Mouse (Mus musculus) mouse embryonic stem cell (cell line): ENCODE data around the gene Clta.

Experiments
- in situ Hi-C, 2 experiments: fragments of 300-500 bp; cut with MboI; formaldehyde crosslinking; loops; 1 replicate in 1 of 2; 3 replicates in 1 of 2; pipeline ENCODE4 v1.14.3; 2019 to 2020; ENCODE audit warnings: low sequenced_read_pairs in 2 of 2, low pct_unique_long_range_greater_than_20kb in 1 of 2, mixed read lengths in 1 of 2; ENCODE audit not compliant: unreplicated experiment in 1 of 2

The Clta gene

DNA sequence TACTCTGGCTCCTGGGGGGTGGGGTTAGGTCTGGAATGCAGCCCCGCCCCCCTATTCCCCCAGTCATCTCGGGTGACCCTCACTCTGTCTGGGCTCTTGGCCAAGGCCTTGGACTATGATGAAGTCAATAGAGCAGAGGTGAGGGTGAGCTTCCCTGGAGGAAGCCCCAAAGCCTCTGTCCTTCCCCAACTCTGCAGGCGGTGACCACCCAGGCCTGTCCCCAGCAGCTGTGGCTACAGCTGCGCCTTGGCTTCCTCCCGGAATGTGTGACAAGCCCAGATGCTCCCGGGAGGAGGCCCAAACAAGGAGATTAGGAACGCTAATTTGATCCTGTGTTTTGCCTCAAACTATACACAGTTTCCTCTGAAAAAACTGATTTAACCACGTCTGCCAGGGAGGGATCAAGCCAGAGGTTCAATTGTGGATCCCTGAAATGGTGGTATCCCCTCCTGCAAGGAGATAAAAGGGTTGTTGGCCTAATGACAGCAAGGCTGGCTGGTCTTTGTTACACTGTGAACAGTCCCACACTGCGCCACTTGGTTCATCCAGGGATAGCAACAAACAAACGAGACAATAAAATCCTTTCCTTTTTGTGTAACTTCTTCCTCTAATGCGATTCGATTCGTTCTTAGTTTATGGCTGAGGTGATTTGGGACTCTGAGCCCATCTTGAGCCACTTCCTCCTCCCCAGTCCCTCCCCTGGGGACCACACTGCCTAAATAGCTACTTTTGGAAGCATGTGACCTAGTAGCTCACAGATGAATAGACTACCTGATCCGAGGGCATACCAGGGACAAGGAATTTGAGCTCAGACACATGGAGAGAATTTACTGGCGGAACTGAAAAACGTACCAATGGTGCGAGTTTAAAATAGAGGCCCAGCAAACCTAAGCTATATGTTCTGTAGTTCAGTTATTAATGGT lies 25.5 kb upstream of the Clta start:
- in situ Hi-C loops = no loop called here

DNA sequence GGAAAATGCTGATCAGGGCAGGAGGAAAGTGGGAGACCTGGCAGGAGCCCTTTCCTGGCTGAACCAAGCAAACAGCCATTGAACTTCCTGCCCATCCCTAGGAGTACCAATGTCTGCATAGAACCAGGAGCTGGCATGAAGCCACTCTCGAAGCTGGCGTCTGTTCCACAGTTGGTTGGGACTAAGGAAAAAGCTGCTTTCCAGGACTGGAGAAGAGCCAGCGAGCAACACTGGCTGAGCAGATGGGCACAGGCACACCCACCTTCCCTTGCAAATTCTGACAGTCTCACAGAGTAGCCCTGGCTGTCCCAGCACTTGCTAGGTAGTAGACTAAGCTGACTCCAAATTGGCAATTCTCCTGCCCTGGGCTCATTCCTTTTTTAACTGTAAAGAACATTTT lies 24.5 kb upstream of the Clta start:
- in situ Hi-C loops = loop anchor here in 1 of 2 experiments (5.0 kb wide), 1 partner anchor 52 kb away; no protein-coding TSS in a partner anchor

DNA sequence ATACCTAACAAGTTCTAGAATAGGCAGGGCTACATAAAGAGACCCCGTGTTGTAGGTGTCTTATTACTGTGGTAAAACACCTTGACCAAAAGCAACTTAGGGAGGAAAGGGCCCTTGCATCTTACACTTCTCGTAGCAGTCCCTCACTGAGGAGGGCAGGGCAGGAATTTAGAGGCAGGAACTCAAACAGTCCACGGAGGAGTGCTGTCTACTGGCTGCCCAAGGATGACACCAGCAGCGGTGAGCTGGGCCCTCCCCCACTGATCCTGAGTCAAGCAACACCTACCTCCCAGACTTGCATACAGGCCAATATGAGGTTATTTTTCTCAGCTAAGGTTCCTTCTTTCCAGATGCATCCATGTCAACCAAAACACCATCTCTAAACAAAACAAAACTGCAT lies 24.0 kb upstream of the Clta start:
- in situ Hi-C loops = loop anchor here in 1 of 2 experiments (5.0 kb wide), 1 partner anchor 53 kb away; no protein-coding TSS in a partner anchor

DNA sequence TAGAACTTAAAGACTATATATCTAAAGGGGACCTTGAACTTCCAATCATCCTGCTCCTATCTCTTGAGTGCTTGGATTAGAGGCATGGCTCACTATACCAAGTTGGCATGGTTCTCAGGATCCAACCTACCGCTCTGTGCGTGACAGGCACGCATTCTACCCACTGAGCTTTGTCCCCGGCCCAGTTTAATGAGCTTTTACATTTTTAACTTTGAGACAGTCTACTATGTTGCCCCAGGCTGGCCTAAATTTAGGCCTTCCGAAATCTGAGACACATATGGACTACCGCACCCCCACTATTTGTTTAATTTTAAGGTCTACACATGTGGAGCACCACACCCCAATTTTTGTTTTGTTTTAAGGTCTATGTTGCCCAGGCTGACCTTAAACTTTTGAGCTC lies 23.4 kb upstream of the Clta start:
- in situ Hi-C loops = loop anchor here in 1 of 2 experiments (5.0 kb wide), 1 partner anchor 54 kb away; no protein-coding TSS in a partner anchor

DNA sequence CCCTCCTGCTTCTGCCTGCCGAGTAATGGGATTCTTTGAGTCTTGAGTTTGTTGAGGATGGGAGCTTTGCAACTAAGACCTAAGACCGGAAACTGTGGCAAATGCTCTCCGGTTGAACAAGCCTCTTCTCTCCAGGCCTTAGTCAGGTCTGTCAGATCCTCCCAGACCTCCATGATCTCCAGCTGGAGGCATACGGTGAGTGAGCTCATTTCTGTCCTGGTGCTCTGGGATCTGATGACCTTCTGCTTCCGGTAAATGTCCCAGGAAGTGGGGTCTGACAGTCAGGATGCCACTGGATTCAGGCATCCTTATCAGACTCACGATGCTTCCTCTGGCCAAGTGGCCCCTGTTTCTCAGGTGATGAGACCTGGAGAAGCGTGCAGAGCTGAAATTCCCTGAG lies 23.0 kb upstream of the Clta start:
- in situ Hi-C loops = loop anchor here in 1 of 2 experiments (5.0 kb wide), 1 partner anchor 54 kb away; no protein-coding TSS in a partner anchor

DNA sequence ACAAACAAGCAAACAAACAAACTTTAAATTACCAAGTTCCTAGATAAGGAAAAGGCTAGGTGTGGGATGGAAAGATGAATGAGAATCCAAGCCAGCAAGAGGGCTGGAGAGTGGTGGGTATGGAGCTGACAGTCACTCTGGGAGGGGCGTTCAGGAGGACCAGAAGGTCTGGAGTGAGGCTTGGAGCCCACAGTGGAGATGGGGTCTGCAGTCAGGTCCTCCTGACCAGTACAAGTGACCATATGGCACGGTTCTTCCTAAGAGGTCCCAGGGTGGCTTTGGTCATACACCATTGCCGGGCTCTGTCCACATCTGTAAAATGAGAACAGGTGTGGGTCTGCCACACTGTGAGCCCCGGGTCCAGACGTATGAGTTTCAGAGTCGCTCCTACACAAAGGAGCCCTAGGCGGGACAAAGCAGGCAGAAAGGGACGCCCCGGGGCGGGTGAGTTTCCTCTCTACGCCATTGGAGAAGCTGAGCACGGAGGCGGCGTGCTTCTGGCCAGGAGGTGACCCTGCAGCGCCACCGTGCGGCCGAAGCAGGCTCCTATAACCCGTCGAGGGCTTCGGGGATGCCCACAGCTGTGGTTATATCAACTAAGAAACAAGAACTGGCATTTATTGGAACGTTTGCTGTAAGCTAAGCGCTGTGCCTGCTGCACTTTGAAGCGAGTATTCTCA lies 22.1 kb upstream of the Clta start:
- in situ Hi-C loops = loop anchor here in 1 of 2 experiments (5.0 kb wide), 1 partner anchor 55 kb away; no protein-coding TSS in a partner anchor

DNA sequence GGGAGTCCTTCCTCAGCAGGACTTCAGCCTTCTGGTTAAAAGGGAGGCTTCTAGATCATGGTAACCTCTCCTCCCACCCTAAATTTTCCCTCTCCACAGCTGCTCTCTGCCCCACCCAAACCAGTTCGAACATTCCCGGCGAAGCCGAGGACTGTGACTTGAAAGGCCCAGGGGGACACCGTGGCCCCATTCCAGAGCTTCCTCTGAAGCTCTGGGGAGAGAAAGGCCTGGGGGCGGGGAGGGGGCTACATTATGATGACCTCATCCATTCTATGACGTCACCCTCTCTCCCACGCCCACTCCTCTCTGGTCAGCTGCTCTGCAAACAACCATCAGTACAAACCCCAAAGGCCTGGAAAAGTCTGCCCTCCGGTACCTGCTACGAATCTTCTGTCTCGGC lies 21.1 kb upstream of the Clta start, which contains the start of gene Ccin:
TSS of gene Ccin (plus strand) at position 303 of the 400 bp plus-strand sequence.
- in situ Hi-C loops = loop anchor here in 1 of 2 experiments (5.0 kb wide), 1 partner anchor 56 kb away; no protein-coding TSS in a partner anchor

DNA sequence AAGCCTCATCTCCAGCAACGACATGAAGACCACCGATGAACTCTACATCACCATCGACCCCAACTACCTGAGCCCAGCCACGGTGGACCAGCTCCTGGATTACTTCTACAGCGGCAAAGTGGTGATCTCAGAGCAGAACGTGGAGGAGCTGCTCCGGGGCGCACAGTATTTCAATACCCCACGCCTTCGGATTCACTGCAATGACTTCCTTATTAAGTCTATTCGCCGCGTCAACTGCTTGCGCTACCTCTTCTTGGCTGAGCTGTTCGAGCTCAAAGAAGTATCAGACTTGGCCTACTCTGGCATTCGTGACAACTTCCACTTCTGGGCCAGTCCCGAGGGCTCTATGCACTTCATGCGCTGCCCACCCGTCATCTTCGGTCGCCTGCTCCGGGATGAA lies 20.5 kb upstream of the Clta start:
- in situ Hi-C loops = loop anchor here in 1 of 2 experiments (5.0 kb wide), 1 partner anchor 56 kb away; no protein-coding TSS in a partner anchor

DNA sequence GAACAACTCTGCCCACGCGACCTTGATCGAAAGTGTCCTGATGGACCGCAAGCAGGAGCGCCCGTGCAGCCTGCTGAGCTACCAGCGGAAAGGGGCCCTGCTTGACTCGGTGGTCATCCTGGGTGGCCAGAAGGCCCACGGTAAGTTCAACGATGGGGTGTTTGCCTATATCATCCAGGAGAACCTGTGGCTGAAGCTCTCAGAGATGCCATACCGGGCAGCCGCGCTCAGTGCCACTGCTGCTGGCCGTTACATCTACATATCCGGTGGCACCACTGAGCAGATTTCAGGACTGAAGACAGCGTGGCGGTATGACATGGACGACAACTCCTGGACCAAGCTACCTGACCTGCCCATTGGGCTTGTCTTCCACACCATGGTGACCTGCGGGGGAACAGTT lies 19.9 kb upstream of the Clta start:
- in situ Hi-C loops = loop anchor here in 1 of 2 experiments (5.0 kb wide), 1 partner anchor 57 kb away; no protein-coding TSS in a partner anchor

DNA sequence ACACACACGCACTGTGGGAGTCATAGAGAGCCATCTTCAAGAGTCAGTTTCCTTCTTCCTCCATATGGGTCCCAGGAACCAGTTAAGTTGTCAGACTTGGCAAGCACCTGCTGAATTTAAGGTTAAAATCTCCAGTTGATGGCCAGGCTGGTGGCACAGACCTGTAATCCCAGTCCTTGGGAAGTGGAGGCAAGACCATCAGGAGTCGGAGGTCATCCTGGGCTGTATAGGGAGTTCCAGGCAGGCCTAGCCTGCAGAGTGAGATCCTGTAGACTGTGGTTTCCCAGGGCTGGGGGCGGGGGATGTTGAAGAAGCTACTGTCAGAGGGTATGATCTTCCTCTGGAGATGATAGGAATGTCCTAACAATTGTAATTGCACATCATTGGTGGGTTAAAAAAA lies 15.3 kb upstream of the Clta start:
- in situ Hi-C loops = loop anchor here in 1 of 2 experiments (5.0 kb wide), 1 partner anchor 62 kb away; no protein-coding TSS in a partner anchor

DNA sequence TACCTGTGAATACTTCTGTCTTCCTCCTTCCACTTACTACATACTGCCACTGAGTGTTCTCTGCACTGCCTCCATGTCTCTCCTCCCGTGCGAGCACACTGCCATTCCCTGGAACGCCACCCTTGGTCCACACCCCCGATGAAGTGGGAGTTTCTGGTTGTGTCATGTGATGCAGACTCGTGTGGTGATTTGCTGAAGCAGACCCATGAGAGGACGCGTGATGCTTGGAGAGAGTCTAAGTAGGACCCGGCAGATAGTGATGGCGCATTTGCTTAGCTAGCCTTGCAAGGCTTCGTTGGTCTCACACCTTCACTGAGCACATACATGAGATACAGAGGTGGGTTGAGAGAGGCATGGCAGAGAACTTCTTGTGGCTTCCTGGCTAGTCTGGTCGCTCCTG lies 11.2 kb upstream of the Clta start:
- in situ Hi-C loops = no loop called here

DNA sequence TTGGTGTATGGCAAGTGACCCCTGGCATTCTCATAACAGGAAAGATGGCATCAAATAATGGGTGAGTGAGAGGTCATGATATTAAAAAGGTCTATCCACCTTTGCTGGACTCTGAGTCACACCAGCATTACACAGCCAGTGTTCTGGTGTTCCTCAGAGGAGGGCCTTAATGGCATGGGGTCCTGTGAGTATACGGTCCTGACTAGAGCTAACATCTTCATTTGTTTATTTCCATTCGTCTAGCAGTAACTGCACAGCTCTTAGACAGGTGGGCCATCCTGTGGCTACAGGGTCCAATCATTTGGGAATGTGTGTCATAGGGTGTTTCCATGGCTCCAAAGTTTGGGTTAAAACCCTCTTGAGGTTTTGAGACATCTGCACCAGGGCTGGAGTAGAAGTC lies 9.9 kb upstream of the Clta start:
- in situ Hi-C loops = no loop called here

DNA sequence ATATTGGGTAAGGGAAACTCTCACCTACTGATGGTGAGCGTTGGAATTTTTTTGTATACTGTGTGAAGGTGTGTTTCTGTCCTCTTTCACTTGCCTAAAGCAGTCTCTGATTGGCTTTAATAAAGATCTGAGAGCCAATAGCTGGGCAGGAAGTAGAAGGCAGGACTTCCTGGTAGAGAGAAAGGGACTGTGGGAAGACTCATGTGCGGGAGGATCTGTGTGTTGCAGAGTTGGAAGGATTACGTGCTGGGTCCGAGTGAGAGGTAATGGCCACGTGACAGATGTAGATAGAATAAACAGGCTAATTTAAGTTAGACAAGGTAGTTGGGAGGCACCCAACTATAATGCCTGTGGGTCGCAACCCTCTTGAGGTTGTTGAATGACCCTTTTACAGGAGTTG lies 630 bp upstream of the Clta start:
- in situ Hi-C loops = no loop called here

DNA sequence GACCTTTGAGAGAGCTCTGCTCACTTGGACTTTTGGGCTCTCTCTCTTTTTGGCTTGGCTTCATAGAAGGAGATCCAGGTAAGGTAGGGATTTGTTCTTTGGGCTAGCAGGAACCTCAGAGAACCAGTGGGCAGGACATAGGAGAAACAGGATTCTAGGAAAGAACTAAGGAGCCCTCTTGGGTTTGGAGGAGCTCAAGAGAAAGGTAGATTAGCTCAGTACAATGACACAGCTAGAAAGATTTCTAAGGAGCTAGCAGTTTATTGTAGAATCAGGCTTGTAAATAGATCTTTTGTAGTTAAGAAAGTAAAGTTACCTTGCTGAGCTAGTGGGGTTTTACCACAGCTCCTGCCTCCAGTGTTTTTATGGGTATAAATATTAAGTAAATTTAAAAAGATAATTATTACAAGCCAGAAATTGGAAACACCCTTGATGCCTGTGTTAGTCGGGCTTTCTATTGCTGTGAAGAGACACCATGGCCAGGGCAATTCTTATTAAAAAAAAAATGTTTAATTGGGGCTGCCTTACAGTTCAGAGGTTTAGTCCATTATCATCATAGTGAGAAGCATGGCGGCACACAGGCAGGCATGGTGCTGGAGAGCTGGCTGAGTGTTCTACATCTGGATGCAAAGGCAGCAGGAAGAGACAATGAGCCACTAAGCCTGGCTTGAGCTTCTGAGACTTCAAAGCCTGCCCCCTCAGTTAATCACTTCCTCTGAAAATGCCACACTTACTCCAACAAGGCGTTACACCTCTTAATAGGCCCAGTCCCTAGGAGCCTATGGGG lies 564 bp downstream of the Clta start:
- in situ Hi-C loops = no loop called here

DNA sequence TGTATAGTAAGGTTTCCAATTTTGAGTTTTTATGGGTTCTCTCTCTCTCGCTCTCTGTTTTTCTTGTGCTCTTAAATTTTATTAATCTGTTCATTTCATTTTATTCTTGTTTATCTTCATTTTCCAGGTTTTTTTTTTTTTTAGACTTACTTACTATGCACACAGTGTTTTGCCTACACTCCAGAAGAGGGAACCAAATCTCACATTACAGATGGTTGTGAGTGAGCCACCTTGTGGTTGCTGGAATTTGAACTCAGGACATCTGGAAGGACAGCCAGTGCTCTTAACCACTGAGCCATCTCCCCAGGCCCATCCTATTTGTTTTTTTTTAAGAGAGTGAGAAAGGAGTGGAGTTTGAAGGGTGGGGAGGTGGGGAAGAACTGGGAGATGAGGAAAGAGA lies 5.9 kb downstream of the Clta start:
- in situ Hi-C loops = no loop called here

DNA sequence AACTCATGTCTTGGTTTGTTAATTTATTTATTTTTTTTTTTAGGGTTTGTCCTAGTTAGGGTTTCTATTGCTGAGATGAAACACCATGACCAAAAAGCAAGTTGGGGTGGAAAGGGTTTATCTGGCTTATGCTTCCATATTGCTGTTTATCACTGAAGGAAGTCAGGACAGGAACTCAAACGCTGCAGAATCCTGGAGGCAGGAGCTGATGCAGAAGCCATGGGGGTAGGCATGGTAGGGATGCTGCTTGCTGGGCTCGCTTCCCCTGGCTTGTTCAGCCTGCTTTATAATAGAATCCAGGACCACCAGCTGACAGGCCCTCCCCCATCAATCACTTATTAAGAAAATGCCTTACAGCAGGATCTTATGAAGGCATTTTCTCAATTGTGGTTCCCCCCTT lies 6.6 kb downstream of the Clta start:
- in situ Hi-C loops = no loop called here

DNA sequence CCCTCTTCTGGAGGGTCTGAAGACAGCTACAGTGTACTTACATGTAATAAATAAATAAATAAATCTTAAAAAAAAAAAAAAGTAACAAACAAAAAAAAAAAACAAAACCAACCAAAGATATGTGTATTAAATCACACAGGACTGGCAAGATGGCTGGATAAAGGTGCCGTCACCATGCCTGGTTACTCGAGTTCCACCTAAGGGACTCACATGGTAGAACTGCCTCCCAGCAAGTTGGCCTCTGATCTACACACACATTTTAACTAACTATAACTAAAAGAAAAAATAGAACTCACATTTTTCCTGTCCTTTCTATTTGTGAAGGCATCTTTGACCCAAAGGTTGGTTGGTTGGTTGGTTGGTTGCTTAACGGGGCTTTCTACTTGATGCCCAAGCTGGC lies 7.5 kb downstream of the Clta start:
- in situ Hi-C loops = no loop called here
